8 mouse cellular contexts compared by ENCODE assay signal in the genomic region with DNA sequence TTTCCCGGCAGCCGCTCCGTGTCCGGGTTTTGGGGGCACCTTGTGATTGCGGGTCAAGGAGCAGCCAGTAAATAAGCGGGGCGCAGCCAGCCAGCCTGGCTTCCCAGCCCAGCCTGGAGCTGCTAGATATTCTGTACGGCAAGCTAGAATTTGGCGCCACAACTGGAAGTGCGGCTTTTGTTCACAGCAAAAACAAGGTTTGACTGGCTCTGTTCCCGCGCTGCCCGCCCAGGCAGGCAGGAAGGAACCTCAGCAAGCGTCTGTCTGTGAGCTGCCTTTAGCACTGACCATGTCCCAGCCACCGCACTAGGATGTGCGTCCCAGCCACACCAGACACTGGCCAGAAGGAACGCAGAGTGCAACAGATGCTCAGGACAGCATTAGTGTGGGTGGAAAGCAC. TPM values are rescaled to one million over a fixed set of nuclear protein-coding genes. Genes with fewer than 3 reads are reported as not detected.
DNase-seq lines count a peak whose midpoint lies in the region; ATAC-seq and TF ChIP-seq lines count a peak whose summit lies in the region.

No protein-coding gene starts in this region.

- 12% methylated on average over 17 of the region's 17 CpGs for WGBS in hindbrain, embryonic 15.5 days

- H3K36me3 ChIP-seq in ES-Bruce4 (ENCODE audit: control insufficient read depth, insufficient read depth, low read length, poor library complexity, severe bottlenecking), result no peaks in the 10 kb centered on the region
- no peaks in the 10 kb centered on the region for H3K36me3 ChIP-seq in hindbrain, embryonic 15.5 days

- peak overlapping the region; percentile 46 for H3K4me3 ChIP-seq in ES-Bruce4 (ENCODE audit: low read depth, low read length)
- H3K4me3 ChIP-seq in hindbrain, embryonic 15.5 days, result no peak overlapping the region

- H3K9me3 ChIP-seq in ES-Bruce4 (replicated peaks; ENCODE audit: control insufficient read depth, insufficient read depth, low read length, poor library complexity, severe bottlenecking), result no peaks in the 10 kb centered on the region
- H3K9me3 ChIP-seq in hindbrain, embryonic 15.5 days, result no peaks in the 10 kb centered on the region

- TF ChIP-seq POLR2A in ES-Bruce4 (IDR thresholded peaks at IDR 0.05; ENCODE audit: insufficient read depth, low read length), result no peak

- ATAC-seq in hindbrain, embryonic 15.5 days (ENCODE audit: low FRiP score, low read depth), result peak; percentile 80
- ATAC-seq in inflammation-experienced regulatory T-cells, adult 6 months, result no peak

- no peak for TF ChIP-seq CTCF in ES-Bruce4 (IDR thresholded peaks at IDR 0.05; ENCODE audit: low read depth, low read length)

- no peak for TF ChIP-seq EP300 in ES-Bruce4 (IDR thresholded peaks at IDR 0.05; ENCODE audit: insufficient read depth, low read depth, low read length)

- H3K27me3 ChIP-seq in ES-Bruce4 (ENCODE audit: control insufficient read depth, insufficient read depth, low read length, poor library complexity, severe bottlenecking), result no peaks in the 10 kb centered on the region
- no peaks in the 10 kb centered on the region for H3K27me3 ChIP-seq in hindbrain, embryonic 15.5 days

- H3K27ac ChIP-seq in ES-Bruce4 (ENCODE audit: insufficient read depth, low read length), result no peak overlapping the region
- no peak overlapping the region for H3K27ac ChIP-seq in hindbrain, embryonic 15.5 days (replicated peaks)

- no peaks in the 10 kb centered on the region for H3K4me1 ChIP-seq in ES-Bruce4 (ENCODE audit: control insufficient read depth, insufficient read depth, low read length)
- 0 out of 2 replicates have a peak, but pooled peaks cover 8% of the 10 kb centered on the region for H3K4me1 ChIP-seq in hindbrain, embryonic 15.5 days (replicated peaks)

- H3K4me2 ChIP-seq in hindbrain, embryonic 15.5 days, result peak overlapping the region; percentile 41

- peak; percentile 10 for DNase-seq in cerebellum, adult 8-10 months
- DNase-seq in frontal cortex, postnatal 10 days (ENCODE audit: low spot score in 2 of 2), result peak; percentile 37 to 41
- DNase-seq in layer of hippocampus, postnatal 36 days, result peak; percentile 37 to 64
- DNase-seq in lung, postnatal 36 days, result peak; percentile 67
- DNase-seq in right cerebral cortex, postnatal 14 days, result peak; percentile 41

- peak overlapping the region; percentile 44 for H3K9ac ChIP-seq in ES-Bruce4 (ENCODE audit: low read depth, poor library complexity, severe bottlenecking)
- no peak overlapping the region for H3K9ac ChIP-seq in hindbrain, embryonic 15.5 days

RNA-seq across cellular contexts. Expression of gene Zfp704, which starts 20.1 kb away (rescaled TPM):
- polyA plus RNA-seq in ES-Bruce4 (2011; ENCODE audit: insufficient read depth, insufficient read length, low read depth, missing spikeins), result 22.0 and 24.7 TPM in 2 replicates
- polyA plus RNA-seq in hindbrain, embryonic 15.5 days (2015; fragmentation: Nextera tagmentation; extraction: Ambion mirVana), result 11.4 and 12.9 TPM in 2 replicates
- total RNA-seq in layer of hippocampus, postnatal 36 days (2021), result 10 to 100 TPM; 32.2 to 34.7 TPM
- polyA plus RNA-seq in inflammation-experienced regulatory T-cells, adult 6 months (2017; shearing (Covaris generic)), result 1 to 10 TPM in 2 of 3 experiments, under 1 TPM in 1; 0.33 to 2.2 (median 2.1) TPM

Comparison
In these comparisons a context has a peak if more than half of its experiments do, and no peak if none do; other contexts are left out.
1. DNase-seq: peak in every context shown above with its lines; median percentile 67 in lung, postnatal 36 days; 50 in layer of hippocampus, postnatal 36 days; 41 in right cerebral cortex, postnatal 14 days; 39 in frontal cortex, postnatal 10 days; 10 in cerebellum, adult 8-10 months.